Mouse (Mus musculus): ENCODE results near the gene Them7.
A peak's percentile ranks its signal among the peaks of the same experiment; 100 is the strongest.

Gene Them7

GRCm38 (mm10) chr2:105416046-105416659, 192.0 kb downstream of the Them7 start:
- DNase-seq (ENCODE audit: low read depth, low spot score) = no peak

GRCm38 (mm10) chr2:105416660-105417348, 192.7 kb downstream of the Them7 start:
- no peak for DNase-seq (ENCODE audit: low read depth, low spot score)

- DNase-seq (ENCODE audit: low read depth, low spot score) = no peak
Observed at GRCm38 (mm10) chr2:105417663-105418062, 193.5 kb downstream of the Them7 start.

GRCm38 (mm10) chr2:105418629-105419227, 194.6 kb downstream of the Them7 start:
- no peak for DNase-seq (ENCODE audit: low read depth, low spot score)

- no peak for DNase-seq (ENCODE audit: low read depth, low spot score)
Observed at GRCm38 (mm10) chr2:105427447-105427846, 203.3 kb downstream of the Them7 start.

GRCm38 (mm10) chr2:105428029-105428428, 203.9 kb downstream of the Them7 start:
- peak; percentile 51 for DNase-seq (ENCODE audit: low read depth, low spot score)

GRCm38 (mm10) chr2:105428467-105428866, 204.3 kb downstream of the Them7 start:
- no peak for DNase-seq (ENCODE audit: low read depth, low spot score)
